Mouse (Mus musculus): Measurements from ENCODE around the gene Zfp146. TPM values are rescaled to one million over a fixed set of nuclear protein-coding genes. Genes with fewer than 3 reads are reported as not detected.

Zfp146 gene
- total and polyA plus RNA-seq, 3 experiments = 42.0 to 45.0 (median 43.1) TPM

GRCm38 (mm10) chr7:30132396-30132795 lies 37.2 kb downstream of the Zfp146 start:
- Histone ChIP-seq H3K9me3 (replicated peaks; ENCODE audit: low read length) (peaks cover 17% of the 10 kb centered on the region), H3K79me2 (replicated peaks; ENCODE audit: control insufficient read depth, extremely low read depth, insufficient read depth, poor library complexity, severe bottlenecking) (no peaks in the 10 kb centered on the region), H3K4me3 (replicated peaks in 1 of 3; ENCODE audit: low read depth in 2 of 3, low read length in 2 of 3, poor library complexity in 1 of 3) (no peak overlapping the region), H3K36me3 (replicated peaks in 1 of 2; ENCODE audit: control insufficient read depth in 1 of 2, insufficient read depth in 1 of 2, low read length in 1 of 2) (peaks cover 48 to 87% of the 10 kb centered on the region in 2 experiments), H3K9ac (ENCODE audit: insufficient read depth, low read depth) (no peak overlapping the region), H3K27me3 (replicated peaks) (no peaks in the 10 kb centered on the region), H3K4me1 (ENCODE audit: control insufficient read depth in 1 of 2, insufficient read depth in 2 of 2) (peaks cover 0 to 6% of the 10 kb centered on the region in 2 experiments; a peak in 2 of 4 replicates), H3K27ac (ENCODE audit: insufficient read depth, low read depth) (no peak overlapping the region), H3K4me2 (ENCODE audit: insufficient read depth, low read depth, poor library complexity, severe bottlenecking) (no peak overlapping the region)
- dilution Hi-C loops (cut with MboI; ENCODE audit: extremely low pct_ligation_motif_present, extremely low pct_unique_long_range_greater_than_20kb, low sequenced_read_pairs) = no loop called here
- DNase-seq (ENCODE audit: extremely low read depth) = no peak
- TF ChIP-seq EP300 (IDR thresholded peaks at IDR 0.05; ENCODE audit: low read length) (no peak), ELF1 (IDR thresholded peaks at IDR 0.05; ENCODE audit: low read depth, low read length) (no peak), HCFC1 (IDR thresholded peaks at IDR 0.05; ENCODE audit: low read depth, low read length) (no peak), CHD1 (IDR thresholded peaks at IDR 0.05; ENCODE audit: low read depth, low read length) (no peak), JUND (conservative IDR thresholded peaks at IDR 0.05; ENCODE audit: low read depth, low read length) (no peak), TBP (conservative IDR thresholded peaks at IDR 0.05; ENCODE audit: low read depth, low read length) (no peak), SIN3A (IDR thresholded peaks at IDR 0.05; ENCODE audit: low read length) (no peak), MYC (IDR thresholded peaks at IDR 0.05; ENCODE audit: low read depth, low read length) (no peak), TCF12 (IDR thresholded peaks at IDR 0.05; ENCODE audit: low read depth, low read length) (no peak), IRF4 (IDR thresholded peaks at IDR 0.05; ENCODE audit: low read depth, low read length) (no peak), NRF1 (IDR thresholded peaks at IDR 0.05; ENCODE audit: low read depth, low read length) (no peak), PAX5 (IDR thresholded peaks at IDR 0.05; ENCODE audit: low read length) (no peak), NELFE (IDR thresholded peaks at IDR 0.05; ENCODE audit: low read depth, low read length) (no peak), JUN (IDR thresholded peaks at IDR 0.05; ENCODE audit: insufficient read depth, low read depth, low read length) (no peak), GABPA (IDR thresholded peaks at IDR 0.05; ENCODE audit: insufficient replicate concordance, low read depth, low read length) (no peak), BHLHE40 (IDR thresholded peaks at IDR 0.05; ENCODE audit: low read depth, low read length) (no peak), MAFK (IDR thresholded peaks at IDR 0.05; ENCODE audit: insufficient replicate concordance, low read length) (no peak), SMC3 (IDR thresholded peaks at IDR 0.05; ENCODE audit: low read depth, low read length) (no peak), MAZ (IDR thresholded peaks at IDR 0.05; ENCODE audit: low read depth, low read length) (no peak)
- in situ Hi-C loops (cut with MboI; ENCODE audit: low pct_ligation_motif_present, low pct_unique_long_range_greater_than_20kb, low sequenced_read_pairs) = no loop called here

- in situ Hi-C loops (cut with MboI; ENCODE audit: low pct_ligation_motif_present, low pct_unique_long_range_greater_than_20kb, low sequenced_read_pairs) (no loop called here), dilution Hi-C loops (cut with MboI; ENCODE audit: extremely low pct_ligation_motif_present, extremely low pct_unique_long_range_greater_than_20kb, low sequenced_read_pairs) (no loop called here)
- TF ChIP-seq RCOR1 (conservative IDR thresholded peaks at IDR 0.05; ENCODE audit: low read depth, low read length) (no peak), GABPA (IDR thresholded peaks at IDR 0.05; ENCODE audit: insufficient replicate concordance, low read depth, low read length) (no peak), USF1 (IDR thresholded peaks at IDR 0.05; ENCODE audit: low read depth, low read length) (no peak), E2F4 (IDR thresholded peaks at IDR 0.05; ENCODE audit: insufficient replicate concordance, low read depth, low read length) (no peak), ELF1 (IDR thresholded peaks at IDR 0.05; ENCODE audit: low read depth, low read length) (no peak), MYC (IDR thresholded peaks at IDR 0.05; ENCODE audit: low read depth, low read length) (no peak), CTCF (conservative IDR thresholded peaks at IDR 0.05 in 1 of 2, IDR thresholded peaks at IDR 0.05 in 1 of 2; ENCODE audit: low read depth in 2 of 2, low read length in 2 of 2) (no peak)
- H3K4me1 ChIP-seq (ENCODE audit: control insufficient read depth in 1 of 2, insufficient read depth in 2 of 2) = peaks cover 0 to 6% of the 10 kb centered on the region in 2 experiments; a peak in 2 of 4 replicates
- H3K79me2 ChIP-seq (replicated peaks; ENCODE audit: control insufficient read depth, extremely low read depth, insufficient read depth, poor library complexity, severe bottlenecking) = no peaks in the 10 kb centered on the region
- no peak overlapping the region for H3K9ac ChIP-seq (ENCODE audit: insufficient read depth, low read depth)
- H3K4me3 ChIP-seq (replicated peaks in 1 of 3; ENCODE audit: low read depth in 2 of 3, low read length in 2 of 3, poor library complexity in 1 of 3) = no peak overlapping the region
- peaks cover 44 to 89% of the 10 kb centered on the region in 2 experiments for H3K36me3 ChIP-seq (replicated peaks in 1 of 2; ENCODE audit: control insufficient read depth in 1 of 2, insufficient read depth in 1 of 2, low read length in 1 of 2)
- peaks cover 12% of the 10 kb centered on the region for H3K9me3 ChIP-seq (replicated peaks; ENCODE audit: low read length)
- H3K4me2 ChIP-seq (ENCODE audit: insufficient read depth, low read depth, poor library complexity, severe bottlenecking) = no peak overlapping the region
- H3K27ac ChIP-seq (ENCODE audit: insufficient read depth, low read depth) = no peak overlapping the region
- no peak for DNase-seq (ENCODE audit: extremely low read depth)
- H3K27me3 ChIP-seq (replicated peaks) = no peaks in the 10 kb centered on the region
These were observed 39.6 kb downstream of the Zfp146 start for GRCm38 (mm10) chr7:30129900-30130299.

Data from CH12.LX (cell line).